Mouse (Mus musculus): Measurements from ENCODE around the gene Acacb.

Acacb gene

DNA sequence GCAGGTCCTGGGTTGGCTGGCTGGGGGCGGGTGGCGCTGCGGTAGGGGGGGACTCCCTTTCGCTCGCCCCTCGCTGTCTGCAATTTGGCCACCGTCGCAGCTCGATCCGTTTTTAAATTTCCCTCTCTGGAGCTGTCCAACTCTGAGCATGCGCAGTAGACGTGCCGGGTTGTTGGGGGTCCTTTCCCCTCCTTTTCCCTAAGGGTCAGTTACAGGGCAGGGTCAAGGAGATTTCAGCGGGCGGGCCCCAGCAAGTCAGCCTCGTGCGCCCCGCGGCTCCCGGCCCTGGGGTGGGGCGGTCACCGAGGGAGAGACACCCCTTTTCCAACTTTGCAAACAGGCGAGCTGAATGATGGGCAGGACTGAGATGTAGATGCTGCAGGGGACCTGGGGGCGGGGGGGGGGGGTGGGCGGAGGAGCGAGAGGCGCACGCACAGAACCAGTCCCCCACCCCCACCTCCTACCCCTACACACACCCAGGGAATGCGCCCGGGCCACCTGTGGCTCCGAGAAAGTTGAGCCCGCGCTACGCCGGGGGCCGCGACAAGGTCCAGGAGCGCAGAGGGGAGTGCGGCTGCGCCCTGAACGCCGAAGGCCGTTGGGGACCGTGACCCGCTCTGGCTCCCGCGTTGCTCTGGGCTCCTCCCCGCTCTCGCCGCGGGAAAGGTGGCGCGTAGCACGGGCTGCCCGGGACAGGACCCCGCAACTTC, 127.5 kb downstream of the Acacb start, which contains the start of gene Foxn4:
Foxn4 (minus strand) TSS at position 115 of the 710 bp plus-strand sequence.
- peak; percentile 89 for DNase-seq

DNA sequence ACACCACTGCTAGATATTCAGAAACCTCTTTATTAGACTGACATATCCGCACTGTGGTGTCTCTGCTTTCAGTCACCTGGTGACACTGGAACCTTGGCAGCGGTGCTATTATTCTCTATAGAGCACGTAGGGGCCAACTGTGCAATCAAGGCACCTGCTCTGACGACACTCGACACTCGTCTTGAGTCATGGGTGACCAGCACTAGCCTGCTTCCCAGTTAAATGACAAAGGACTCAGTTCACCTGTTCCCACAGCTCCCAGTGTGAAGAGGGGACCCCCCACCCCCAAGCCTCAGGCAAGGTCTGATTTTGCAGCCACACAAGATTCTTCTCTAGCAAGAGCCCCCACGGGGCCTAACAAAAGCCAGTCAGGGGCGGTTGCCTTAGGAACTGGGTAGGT, 129.0 kb downstream of the Acacb start:
- DNase-seq: no peak

DNA sequence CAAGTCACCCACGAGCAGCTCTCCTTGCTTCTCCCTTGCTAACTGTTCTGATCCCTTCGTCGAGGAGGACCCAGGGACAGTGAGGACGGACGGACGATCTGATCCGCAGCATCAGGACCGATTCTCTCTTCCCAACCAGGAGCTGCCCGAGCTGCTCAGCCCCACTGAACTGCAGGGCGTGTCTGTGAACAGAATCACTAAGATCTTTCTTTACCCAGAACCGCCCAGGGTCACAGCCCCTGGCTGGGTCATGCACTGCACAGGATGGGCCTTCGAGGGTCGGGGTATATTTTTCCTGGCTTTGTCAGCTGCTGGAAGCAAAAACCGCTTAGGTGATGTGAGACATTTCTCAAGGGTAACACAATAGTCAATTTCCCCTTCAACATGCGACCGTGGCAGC, 129.7 kb downstream of the Acacb start:
- no peak for DNase-seq

DNA sequence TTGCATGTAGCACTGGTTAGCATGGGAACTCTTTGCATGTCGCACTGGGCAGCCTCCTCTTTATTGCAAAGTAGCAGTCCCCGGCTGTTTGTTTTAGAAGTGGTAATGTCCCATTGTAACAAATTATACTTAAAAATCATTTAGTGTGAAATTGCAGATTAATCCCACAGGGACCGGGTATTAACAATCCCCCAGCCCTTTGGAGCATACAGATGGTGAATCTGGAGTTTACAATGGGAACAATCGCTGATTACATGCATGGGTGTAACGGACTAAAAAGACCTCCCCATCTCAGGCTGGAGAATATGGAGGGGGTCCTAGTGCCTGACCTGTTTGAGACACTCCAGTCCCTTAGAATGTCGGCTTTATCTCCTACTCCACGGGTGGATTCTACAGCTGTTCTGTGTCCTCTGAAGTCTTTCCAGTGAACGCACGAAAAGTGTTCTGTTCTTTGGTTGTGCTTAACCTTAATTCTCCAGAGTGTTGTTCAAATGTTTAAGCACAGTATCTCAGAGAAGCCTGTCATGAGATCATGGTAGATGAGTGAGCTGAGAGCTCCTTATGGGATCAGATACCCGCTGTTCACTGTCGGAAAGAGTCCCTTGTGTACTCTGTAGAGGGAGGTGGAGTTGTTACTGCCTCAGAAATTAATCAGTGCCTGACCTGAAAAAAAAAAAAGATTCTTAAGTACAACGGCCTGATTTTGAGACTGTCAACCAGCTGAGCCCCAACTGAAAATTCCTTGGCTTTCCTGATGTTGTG, 133.2 kb downstream of the Acacb start:
- DNase-seq: peak; percentile 90

DNA sequence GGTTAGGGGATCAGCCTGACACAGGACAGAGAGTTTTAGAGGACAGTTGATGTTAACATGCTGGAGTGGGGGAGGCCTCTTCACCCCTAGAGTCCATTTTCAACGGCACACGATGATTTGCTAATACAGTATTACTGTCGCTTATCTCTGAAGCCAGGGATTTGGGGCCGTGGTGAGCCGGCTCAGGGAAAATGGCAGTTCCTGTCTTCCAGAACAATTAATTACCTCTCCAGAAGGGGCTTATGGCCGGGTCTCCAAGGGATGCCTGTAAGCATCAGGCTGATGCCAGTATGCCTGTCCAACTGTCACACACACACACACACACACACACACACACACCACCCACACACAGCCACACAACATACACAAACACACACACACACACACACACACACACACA, 136.0 kb downstream of the Acacb start:
- DNase-seq: peak; percentile 83

DNA sequence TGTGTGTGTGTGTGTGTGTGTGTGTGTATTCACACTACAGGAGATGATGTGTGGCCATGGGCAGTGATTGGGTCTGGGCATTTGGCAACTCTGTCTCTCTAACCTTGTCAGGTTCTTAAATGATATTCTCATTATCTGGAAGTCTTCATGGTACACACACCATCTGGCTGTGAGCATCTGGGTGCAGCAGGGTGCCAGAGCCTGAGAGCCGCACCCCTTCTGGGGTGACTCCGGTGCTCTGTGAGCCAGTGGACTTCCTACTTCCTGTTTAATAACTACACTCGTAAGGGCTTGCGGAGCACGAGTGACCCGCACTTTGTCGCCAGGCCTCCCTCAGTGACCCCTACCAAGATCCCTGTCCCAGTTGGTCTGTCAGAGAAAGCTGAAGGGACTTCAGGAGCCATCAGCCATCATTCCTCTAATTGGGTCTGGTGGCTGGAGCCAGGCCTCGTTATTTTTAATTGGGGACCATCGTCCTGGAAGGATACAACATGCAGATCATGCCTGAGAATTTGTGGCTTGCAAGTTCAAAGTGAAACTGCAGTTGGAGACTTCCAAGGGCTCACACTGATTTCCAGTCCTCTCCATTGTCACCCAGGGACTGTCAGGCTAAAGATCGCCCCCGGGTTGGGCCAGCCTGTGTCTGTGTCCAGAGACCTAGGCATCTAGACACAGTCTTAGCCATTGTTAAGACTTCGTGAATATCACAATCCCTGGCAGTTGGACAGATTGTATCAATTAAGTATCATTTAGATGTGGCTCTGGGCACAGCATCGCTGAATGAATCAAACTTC, 138.5 kb downstream of the Acacb start:
- DNase-seq: peak; percentile 96

DNA sequence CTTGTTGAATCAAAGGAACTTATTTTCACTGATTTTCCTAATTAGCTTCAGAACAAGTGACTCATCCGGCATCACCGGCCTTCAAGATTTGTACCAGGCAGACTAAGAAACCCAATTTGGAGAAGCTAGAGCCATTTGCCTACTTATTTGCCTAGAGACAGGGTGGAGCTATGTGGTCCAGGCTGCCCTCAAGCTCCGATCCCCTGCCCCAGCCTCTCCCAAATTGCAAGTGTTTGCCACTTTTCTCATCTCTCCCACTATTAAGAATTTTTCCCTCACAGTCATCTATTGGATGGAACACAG, 139.0 kb downstream of the Acacb start:
- DNase-seq: no peak

DNA sequence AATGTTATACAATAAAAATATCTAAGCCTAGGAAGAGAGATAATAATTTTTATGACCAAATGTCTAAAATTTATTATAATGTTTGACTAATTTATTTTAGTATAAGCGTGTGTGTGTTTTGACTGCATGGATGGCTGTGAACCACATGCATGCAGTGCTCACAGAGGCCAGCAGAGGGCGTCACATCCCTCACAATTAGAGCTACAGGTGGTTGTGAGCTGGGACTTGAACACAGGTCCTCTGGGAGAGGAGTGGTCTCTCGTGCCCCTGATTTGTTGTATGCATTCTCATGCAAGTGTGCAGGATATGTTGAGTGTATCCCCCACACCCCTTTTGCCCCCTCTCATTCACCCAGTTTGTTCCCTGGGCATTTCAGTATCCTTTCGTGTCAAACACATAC, 139.8 kb downstream of the Acacb start:
- no peak for DNase-seq

DNA sequence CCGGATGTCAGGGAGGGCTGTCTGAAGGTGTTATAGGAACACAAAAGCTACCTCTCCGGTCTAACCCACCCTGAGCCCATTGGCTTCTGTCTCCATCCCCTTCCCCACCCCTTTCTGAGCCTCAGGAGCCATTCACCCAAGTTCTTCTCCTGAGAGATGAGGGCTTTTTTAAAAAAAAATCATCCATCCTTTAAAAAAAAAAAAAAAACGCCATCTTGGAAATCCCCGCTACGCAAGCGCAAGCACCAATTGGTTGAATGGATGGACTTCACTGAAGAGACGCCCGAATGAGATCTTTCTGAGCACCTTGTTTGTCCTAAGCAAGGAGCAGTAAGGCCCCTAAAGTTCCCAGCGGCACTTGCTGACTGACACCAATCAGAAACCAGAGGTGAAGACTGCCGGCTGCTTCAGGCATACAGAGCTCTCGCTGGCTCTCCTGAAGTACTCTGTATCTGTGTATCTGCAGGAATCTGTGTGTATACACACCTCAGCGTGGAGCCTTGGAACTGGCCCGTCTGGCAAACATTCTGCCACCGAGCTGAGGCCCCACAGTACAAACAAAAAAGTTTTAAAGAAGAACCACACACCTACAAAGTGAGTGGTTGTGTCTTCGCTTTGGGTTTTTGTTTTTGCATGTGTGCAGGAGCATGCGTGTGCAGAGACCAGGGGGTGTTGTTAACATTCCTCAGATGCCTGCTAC, 140.7 kb downstream of the Acacb start:
- no peak for DNase-seq

DNA sequence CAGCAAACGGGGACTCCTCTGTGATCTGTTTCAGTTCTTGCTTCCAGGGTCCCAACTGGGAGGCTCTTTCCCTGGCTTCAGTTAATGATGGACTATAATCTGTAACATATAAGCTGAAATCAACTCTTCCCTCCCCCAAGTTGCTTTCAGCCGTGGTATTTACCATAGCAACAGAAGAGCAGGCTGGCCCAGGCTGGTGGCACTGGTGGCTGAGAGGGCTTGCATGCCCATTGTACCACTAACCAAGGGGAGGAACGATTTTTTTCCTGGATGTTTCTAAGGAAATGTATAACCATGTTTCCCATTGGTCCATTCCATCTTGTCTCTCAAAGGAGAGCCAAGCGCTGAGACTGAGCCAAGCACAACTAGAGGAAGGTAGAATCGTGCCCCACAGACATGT, 142.1 kb downstream of the Acacb start:
- no peak for DNase-seq

DNA sequence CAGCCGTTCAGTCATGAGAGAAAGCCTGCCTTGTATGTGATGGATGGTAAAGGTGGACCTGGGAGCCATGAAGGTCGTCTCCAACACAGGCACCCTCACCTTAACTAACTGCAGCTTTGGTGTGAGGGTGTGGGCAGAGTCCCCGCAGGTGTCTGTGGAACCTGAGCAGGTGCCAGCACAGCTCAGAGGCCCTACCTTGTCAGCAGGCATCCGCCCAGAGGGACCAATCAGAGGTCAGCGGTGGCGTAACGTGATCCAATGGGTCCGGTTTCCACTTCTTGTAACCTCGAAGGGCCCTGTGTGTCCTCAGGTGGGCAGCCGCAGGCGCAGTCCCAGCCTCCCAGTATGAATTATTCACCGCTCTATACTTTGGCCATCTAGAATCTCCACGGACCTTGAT, 142.5 kb downstream of the Acacb start, which contains the start of gene Myo1h:
Myo1h (plus strand) TSS at position 293 of the 400 bp plus-strand sequence.
- DNase-seq: no peak

DNA sequence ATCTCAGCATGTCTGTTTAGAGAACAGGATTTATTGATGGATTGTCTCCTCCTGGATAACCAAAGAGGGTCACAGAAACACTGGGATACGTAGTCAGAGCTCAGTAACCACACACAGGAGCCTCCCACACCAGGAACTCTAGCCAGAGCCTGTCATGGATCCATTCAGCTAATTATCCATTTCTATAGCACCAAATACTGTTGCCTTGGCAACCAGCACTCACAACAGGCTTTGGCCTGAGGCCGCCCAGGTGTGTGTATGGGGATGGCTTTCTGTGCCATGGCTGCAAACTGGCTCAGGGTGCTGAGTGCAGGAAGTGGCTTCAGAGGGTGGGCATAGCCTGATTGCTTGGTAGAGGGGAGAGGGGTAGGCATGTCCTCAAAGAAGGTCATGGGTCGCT, 143.7 kb downstream of the Acacb start:
- no peak for DNase-seq

DNA sequence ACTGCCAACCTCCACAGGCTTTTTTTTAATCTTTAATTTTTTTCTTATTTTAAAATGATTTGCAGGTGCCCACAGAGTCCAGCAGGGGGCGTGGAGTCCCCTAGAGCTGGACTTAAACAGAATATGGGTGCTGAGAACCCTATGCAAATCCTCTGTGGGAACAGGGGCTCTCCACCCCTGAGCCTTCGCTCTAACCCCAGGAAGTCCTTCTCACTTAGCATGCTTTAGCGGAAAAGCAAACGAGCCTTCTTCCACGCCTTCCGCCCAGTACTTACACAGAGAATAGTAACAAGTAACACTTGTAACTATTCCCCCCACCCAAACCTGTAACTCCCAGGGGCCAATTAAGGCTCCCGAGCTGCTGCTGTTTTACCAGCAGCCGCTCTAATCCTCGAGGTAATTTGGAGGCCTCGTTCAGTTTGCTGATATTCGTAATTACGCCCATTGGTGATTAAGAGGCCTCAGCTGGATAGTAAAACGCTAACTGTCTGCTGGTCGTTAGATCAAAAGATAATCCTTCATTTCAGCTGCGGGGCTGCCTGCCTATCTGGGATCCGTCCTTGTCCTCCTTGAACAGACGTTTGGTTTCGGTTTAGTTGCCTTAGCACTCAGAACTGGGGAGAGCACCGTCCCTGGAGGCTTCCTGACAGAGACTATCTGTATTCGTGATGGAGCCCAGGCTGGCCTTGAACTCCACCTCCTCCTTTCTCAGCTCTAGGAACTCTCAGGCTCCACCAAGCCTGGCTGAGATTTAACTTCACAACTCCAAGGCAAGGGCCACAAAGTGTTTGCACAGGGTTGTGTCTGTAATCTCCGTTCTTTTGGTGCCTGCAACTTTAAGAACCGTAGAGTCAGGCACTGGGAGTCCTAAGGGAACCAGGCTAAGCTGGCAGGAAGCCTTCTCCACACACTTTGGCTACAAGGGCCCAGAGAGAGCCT, 150.6 kb downstream of the Acacb start:
- peak; percentile 84 for DNase-seq

DNA sequence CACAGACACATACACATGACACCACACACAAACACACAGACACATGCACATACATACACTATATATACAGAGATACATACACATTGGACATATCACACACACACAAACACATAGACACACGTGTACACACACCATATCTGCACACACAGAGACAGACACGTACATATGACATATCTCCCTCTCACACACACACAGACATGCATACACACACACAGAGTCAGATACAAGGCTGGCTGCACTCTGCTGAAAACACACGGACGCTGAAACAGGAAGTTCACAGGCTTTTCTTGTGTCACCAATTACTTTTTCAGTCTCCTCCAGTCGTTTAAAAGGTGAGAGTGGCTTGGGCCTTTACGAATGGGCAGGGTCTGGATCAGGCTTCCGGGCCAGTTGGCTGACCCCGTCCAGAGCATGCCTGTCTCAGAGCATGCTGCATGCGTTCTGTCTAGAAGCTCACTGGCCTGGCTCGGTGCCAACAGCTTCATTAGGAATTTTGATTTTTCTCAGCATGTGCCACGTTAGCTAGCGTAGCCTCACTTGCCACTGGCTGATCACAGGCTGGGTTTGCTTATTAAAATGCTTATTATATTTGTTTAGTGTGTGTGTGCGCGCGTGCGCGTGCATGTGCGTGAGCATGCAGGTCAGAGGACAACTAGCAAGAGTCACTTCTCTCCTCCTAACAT, 152.0 kb downstream of the Acacb start:
- DNase-seq: peak; percentile 94

DNA sequence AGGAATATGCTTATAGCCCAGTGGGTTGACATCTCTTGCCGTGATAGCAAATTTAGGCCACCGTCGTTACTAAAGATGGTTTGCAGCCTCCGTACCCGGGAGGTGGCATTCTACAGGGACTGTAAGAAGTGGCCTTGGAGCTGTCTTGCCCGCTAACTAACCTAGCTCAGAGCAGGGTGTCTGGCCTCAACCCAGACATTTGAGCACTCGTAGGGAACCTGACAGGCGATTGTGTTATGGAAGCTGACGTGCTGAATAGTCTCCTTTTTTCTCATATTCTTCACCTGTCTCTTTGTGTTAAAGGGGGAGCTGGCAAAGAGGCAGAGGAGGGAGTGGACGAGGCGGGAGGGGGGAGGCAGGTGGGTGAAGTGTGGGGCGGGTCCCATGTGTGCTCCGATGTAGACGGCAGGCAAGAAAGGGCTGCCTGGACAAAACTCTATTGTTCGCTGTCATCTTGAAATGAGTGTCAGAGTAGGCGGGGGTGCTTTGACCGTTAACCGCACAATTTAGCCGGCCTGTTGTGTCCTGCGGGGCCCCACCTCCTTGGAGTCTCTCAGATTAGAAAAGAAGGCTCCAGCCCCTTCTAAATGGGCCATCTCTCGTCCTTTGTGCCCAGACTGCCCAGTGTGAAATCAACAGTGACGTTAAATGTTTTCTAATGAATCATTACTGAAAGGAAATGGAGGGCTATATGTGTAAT, 153.0 kb downstream of the Acacb start:
- peak; percentile 94 for DNase-seq

DNA sequence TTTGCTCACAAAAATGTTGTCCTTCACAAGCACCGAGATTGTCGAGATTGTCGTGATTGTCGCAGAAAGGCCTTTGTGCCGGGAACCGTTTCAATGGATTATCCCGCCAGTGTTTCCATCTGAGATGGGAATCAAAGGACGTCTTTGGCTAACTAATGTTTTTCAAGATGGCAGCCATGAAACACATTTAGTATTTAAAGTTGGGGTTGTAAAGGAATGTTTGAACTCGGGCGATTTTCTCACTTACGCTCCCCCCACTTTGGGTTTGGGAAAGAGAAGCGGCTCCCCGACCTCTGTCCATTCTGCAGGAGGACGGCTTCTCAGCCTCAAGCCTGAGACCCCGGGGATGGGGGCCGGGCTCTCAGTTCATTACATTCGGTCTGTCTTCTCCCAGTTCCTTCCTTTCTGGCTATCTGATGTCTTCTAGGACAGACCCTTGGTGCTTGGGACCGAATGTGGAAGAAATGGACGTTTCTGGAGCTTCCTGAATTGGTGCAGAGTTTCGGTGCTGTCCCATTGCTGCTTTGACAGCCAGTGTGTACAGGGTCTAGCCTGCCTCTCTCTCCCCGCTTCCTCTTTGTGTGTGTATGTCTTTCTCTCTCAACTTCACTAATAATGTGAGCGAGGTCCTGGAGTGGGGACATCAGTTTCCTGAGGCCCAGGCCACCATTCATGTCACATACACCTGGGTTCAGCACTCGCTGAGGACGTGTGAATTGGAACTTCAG, 153.7 kb downstream of the Acacb start:
- no peak for DNase-seq

Data from retina, postnatal 1 day (tissue).